Mouse (Mus musculus): ENCODE measurements around the gene Sat1. TPM values are rescaled to one million over a fixed set of nuclear protein-coding genes. Genes with fewer than 3 reads are reported as not detected.

Gene Sat1
- total RNA-seq, 2 experiments from 2014 or later: 26.1 to 39.3 TPM

GRCm38 (mm10) chrX:155169886-155170285 is 46.4 kb downstream of the Sat1 start:
- intact Hi-C loops (cut with DNase I): no loop called here
- no peak for DNase-seq

- intact Hi-C loops (cut with DNase I): no loop called here
- no peak for DNase-seq
Observed at GRCm38 (mm10) chrX:155167667-155168066, 48.6 kb downstream of the Sat1 start.

GRCm38 (mm10) chrX:155166313-155166712 is 49.9 kb downstream of the Sat1 start:
- intact Hi-C loops (cut with DNase I): no loop called here
- DNase-seq: no peak

GRCm38 (mm10) chrX:155163553-155163952 is 52.7 kb downstream of the Sat1 start:
- DNase-seq: no peak
- intact Hi-C loops (cut with DNase I): no loop called here

Other genes with a start within 250 kb of the Sat1 start
- not detected for gene Magea8, start 220.6 kb downstream of the Sat1 start, total RNA-seq (2021)
- not detected for gene Magea5, start 153.3 kb downstream of the Sat1 start, total RNA-seq (2021)
- not detected for gene Magea1, start 126.7 kb downstream of the Sat1 start, total RNA-seq (2021)
- gene Magea2, start 122.8 kb downstream of the Sat1 start, total RNA-seq (2021): not detected
- gene Cldn34b2, start 88.0 kb downstream of the Sat1 start, total RNA-seq (2021): not detected
- gene Acot9, start 46.0 kb upstream of the Sat1 start, total RNA-seq (2021): 10 to 100 TPM; 37.9 to 43.7 TPM
- 10 to 100 TPM; 35.3 to 35.8 TPM for gene Prdx4, start 124.3 kb upstream of the Sat1 start, total RNA-seq (2021)

Data from left cerebral cortex, postnatal 4 days (tissue).